18 mouse cellular contexts compared by ENCODE assay signal in genomic region chr12:24536390-24536789, GRCm38 (mm10). TPM values are rescaled to one million over a fixed set of nuclear protein-coding genes. Genes with fewer than 3 reads are reported as not detected.
DNase-seq lines count a peak whose midpoint lies in the region; ATAC-seq lines count a peak whose summit lies in the region.
"Had no signal": no experiment of that assay in that cellular context is flagged by ENCODE, and none has a peak within 500 bp of the region (broad histone marks: within the 10 kb centered on the region; RNA-seq: fewer than 3 reads in every experiment).

No protein-coding gene starts in this region.

- H3K4me2 ChIP-seq in heart, embryonic 12.5 days, result no peak overlapping the region
- H3K4me2 ChIP-seq in embryonic facial prominence, embryonic 14.5 days (ENCODE audit: low read depth, low read length), result no peak overlapping the region
- H3K4me2 ChIP-seq: embryonic facial prominence, embryonic 12.5 days; forebrain, embryonic 13.5 days; limb, embryonic 12.5 days; lung, embryonic 15.5 days; midbrain, embryonic 15.5 days; neural tube, embryonic 13.5 days had no signal

- H3K4me3 ChIP-seq in heart, embryonic 12.5 days, result no peak overlapping the region
- no peak overlapping the region for H3K4me3 ChIP-seq in embryonic facial prominence, embryonic 14.5 days (ENCODE audit: low read depth, low read length)
- H3K4me3 ChIP-seq: embryonic facial prominence, embryonic 12.5 days; forebrain, embryonic 13.5 days; limb, embryonic 12.5 days; lung, embryonic 15.5 days; midbrain, embryonic 15.5 days; neural tube, embryonic 13.5 days had no signal

- H3K27me3 ChIP-seq in heart, embryonic 12.5 days (replicated peaks), result no peaks in the 10 kb centered on the region
- H3K27me3 ChIP-seq in embryonic facial prominence, embryonic 14.5 days (replicated peaks; ENCODE audit: control insufficient read depth, insufficient read depth, low read length), result no peaks in the 10 kb centered on the region
- H3K27me3 ChIP-seq: embryonic facial prominence, embryonic 12.5 days; forebrain, embryonic 13.5 days; limb, embryonic 12.5 days; lung, embryonic 15.5 days; midbrain, embryonic 15.5 days; neural tube, embryonic 13.5 days had no signal

- no peak overlapping the region for H3K27ac ChIP-seq in heart, embryonic 12.5 days (ENCODE audit: poor library complexity, severe bottlenecking)
- H3K27ac ChIP-seq in embryonic facial prominence, embryonic 14.5 days (replicated peaks; ENCODE audit: low read depth, low read length), result no peak overlapping the region
- H3K27ac ChIP-seq: embryonic facial prominence, embryonic 12.5 days; forebrain, embryonic 13.5 days; limb, embryonic 12.5 days; lung, embryonic 15.5 days; midbrain, embryonic 15.5 days; neural tube, embryonic 13.5 days had no signal

- WGBS in heart, embryonic 12.5 days, result 53% methylated on average over 5 of the region's 5 CpGs
- 66% methylated on average over 5 of the region's 5 CpGs for WGBS in embryonic facial prominence, embryonic 14.5 days

- no peak for ATAC-seq in heart, embryonic 12.5 days (ENCODE audit: insufficient number of reproducible peaks, low FRiP score)
- no peak for ATAC-seq in embryonic facial prominence, embryonic 14.5 days (ENCODE audit: low read depth)
- peak; percentile 89 for ATAC-seq in megakaryocyte progenitor cell, adult 5-6 weeks (replicated peaks; ENCODE audit: poor library complexity)
- ATAC-seq: forebrain, embryonic 13.5 days; midbrain, embryonic 15.5 days had no signal

- peaks cover 6% of the 10 kb centered on the region; the same call in 1 of the 2 replicates for H3K4me1 ChIP-seq in heart, embryonic 12.5 days (replicated peaks)
- H3K4me1 ChIP-seq in embryonic facial prominence, embryonic 14.5 days (ENCODE audit: control insufficient read depth, insufficient read depth, low read length), result no peaks in the 10 kb centered on the region
- H3K4me1 ChIP-seq: embryonic facial prominence, embryonic 12.5 days; limb, embryonic 12.5 days; lung, embryonic 15.5 days; midbrain, embryonic 15.5 days had no signal

- H3K9ac ChIP-seq in heart, embryonic 12.5 days, result no peak overlapping the region
- no peak overlapping the region for H3K9ac ChIP-seq in embryonic facial prominence, embryonic 14.5 days (ENCODE audit: low read depth, low read length)
- H3K9ac ChIP-seq: embryonic facial prominence, embryonic 12.5 days; forebrain, embryonic 13.5 days; limb, embryonic 12.5 days; lung, embryonic 15.5 days; midbrain, embryonic 15.5 days; neural tube, embryonic 13.5 days had no signal

- peak; percentile 89 for DNase-seq in heart, adult 11 months
- DNase-seq in lung, postnatal 25 days (ENCODE audit: low spot score), result peak; percentile 10
- no peak for DNase-seq in lung, adult 18-20 months
- DNase-seq in embryonic facial prominence, embryonic 14.5 days (ENCODE audit: low spot score), result peak; percentile 34
- DNase-seq in adrenal gland, postnatal 10 days, result no peak
- no peak for DNase-seq in ovary, postnatal 10 days (ENCODE audit: low spot score)
- DNase-seq: cerebellum, adult 9-11 months; heart, postnatal 4 days; kidney, adult 18-20 months; thymus, adult 2 months had no signal

- H3K9me3 ChIP-seq in heart, embryonic 12.5 days (replicated peaks), result no peaks in the 10 kb centered on the region
- H3K9me3 ChIP-seq in embryonic facial prominence, embryonic 14.5 days (ENCODE audit: control insufficient read depth, low read length), result no peaks in the 10 kb centered on the region
- H3K9me3 ChIP-seq: embryonic facial prominence, embryonic 12.5 days; forebrain, embryonic 13.5 days; limb, embryonic 12.5 days; lung, embryonic 15.5 days; midbrain, embryonic 15.5 days; neural tube, embryonic 13.5 days had no signal

- peaks cover 11% of the 10 kb centered on the region for H3K36me3 ChIP-seq in heart, embryonic 12.5 days
- peaks cover 16% of the 10 kb centered on the region; the same call in 1 of the 2 replicates for H3K36me3 ChIP-seq in embryonic facial prominence, embryonic 14.5 days (ENCODE audit: control insufficient read depth, insufficient read depth, low read length)
- H3K36me3 ChIP-seq: lung, embryonic 15.5 days had no signal

RNA-seq across cellular contexts. Expression of gene Grhl1, which starts 35.7 kb away (rescaled TPM):
- polyA plus RNA-seq in heart, embryonic 12.5 days (2016; fragmentation: Nextera tagmentation; extraction: Ambion mirVana), result 3.9 and 4.5 TPM in 2 replicates
- 11.5 and 12.0 TPM in 2 replicates for polyA plus RNA-seq in embryonic facial prominence, embryonic 14.5 days (2014; fragmentation: Nextera tagmentation; extraction: Ambion mirVana)
- total RNA-seq in megakaryocyte progenitor cell, adult 5-6 weeks (2015), result 0.22 and 0.49 TPM in 2 replicates
- 0.20 and 0.42 TPM in 2 replicates for total RNA-seq in megakaryocyte progenitor cell, adult 5-6 weeks (2017)
- total RNA-seq in adrenal gland, postnatal 10 days (2021), result 1 to 10 TPM; 1.1 to 1.4 TPM

RNA-seq across cellular contexts. Expression of gene Taf1b, which starts 38.2 kb away (rescaled TPM):
- polyA plus RNA-seq in heart, embryonic 12.5 days (2016; fragmentation: Nextera tagmentation; extraction: Ambion mirVana), result 23.9 and 25.4 TPM in 2 replicates
- 23.8 and 24.0 TPM in 2 replicates for polyA plus RNA-seq in embryonic facial prominence, embryonic 14.5 days (2014; fragmentation: Nextera tagmentation; extraction: Ambion mirVana)
- total RNA-seq in megakaryocyte progenitor cell, adult 5-6 weeks (2015), result 31.0 and 34.1 TPM in 2 replicates
- total RNA-seq in megakaryocyte progenitor cell, adult 5-6 weeks (2017), result 39.3 and 56.8 TPM in 2 replicates
- total RNA-seq in adrenal gland, postnatal 10 days (2021), result 10 to 100 TPM; 14.7 to 15.3 TPM

Comparison
In these comparisons a context has a peak if more than half of its experiments do, and no peak if none do; other contexts are left out.
1. DNase-seq: peak in heart, adult 11 months (single experiment), lung, postnatal 25 days (single experiment) and embryonic facial prominence, embryonic 14.5 days (single experiment); none in lung, adult 18-20 months (0 of 2), adrenal gland, postnatal 10 days (single experiment) and ovary, postnatal 10 days (single experiment).